Mouse (Mus musculus) heart, adult 2 months (tissue): ENCODE data around the gene Scarf2.

Experiments
- CTCF ChIP-seq: fragments of 200-600 bp; IDR thresholded peaks from 2 replicates; pipeline ENCODE4 v1.8.1; 2022; ENCODE audit warnings: antibody characterized with exemption, mild to moderate bottlenecking, moderate library complexity
- EP300 ChIP-seq: fragments of 200-500 bp; IDR thresholded peaks from 2 replicates; pipeline ENCODE4 v1.6.1; 2011; ENCODE audit warnings: low read depth, low read length, control low read depth; ENCODE audit not compliant: insufficient read depth
- POLR2A ChIP-seq: fragments of 200-500 bp; IDR thresholded peaks from 2 replicates; pipeline ENCODE4 v1.6.1; 2011; ENCODE audit warnings: mild to moderate bottlenecking, low read depth, low read length, control low read depth; ENCODE audit not compliant: insufficient read depth

DNA sequence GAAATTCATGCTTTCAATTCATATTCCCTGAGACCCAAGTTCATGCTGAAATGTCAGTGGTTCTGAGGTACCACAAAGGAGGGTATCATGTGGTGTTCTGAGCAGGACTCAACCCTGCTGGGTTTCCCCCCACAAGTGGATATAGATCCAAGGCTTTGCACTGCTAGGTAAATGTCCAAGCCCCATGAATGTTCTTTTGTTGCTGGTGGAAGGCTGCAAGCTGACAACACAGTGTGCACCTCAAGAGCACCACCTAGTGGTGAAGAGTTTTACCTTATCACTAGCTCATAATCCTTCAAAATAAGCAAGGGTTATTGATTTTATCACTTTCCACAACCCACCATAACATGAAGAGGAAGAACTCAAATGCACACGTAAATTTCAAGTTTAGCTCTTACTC, 51.8 kb downstream of the Scarf2 start:
- TF ChIP-seq POLR2A (no peak), CTCF (peak; percentile 88), EP300 (no peak)
